Mouse (Mus musculus): ENCODE measurements at regions not wholly inside any gene's neighbourhood (a gene's known extent, or its start where the extent isn't known, plus 50 kb on each side); places are given as distances from the start of the nearest gene placed in this dataset.

GRCm38 (mm10) chr2:167842993-167843392 is 88.9 kb upstream of the Ptpn1 start:
- H3K9me3 ChIP-seq (ENCODE audit: control insufficient read depth, low read length) = no peaks in the 10 kb centered on the region
- no peak overlapping the region for H3K4me2 ChIP-seq (replicated peaks; ENCODE audit: low read depth, low read length)
- 70% methylated on average over 2 of the region's 2 CpGs for WGBS
- no peak overlapping the region for H3K4me3 ChIP-seq (ENCODE audit: low read length)
- no peak overlapping the region for H3K9ac ChIP-seq (ENCODE audit: low read depth, low read length)
- H3K27ac ChIP-seq (ENCODE audit: low read depth, low read length) = no peak overlapping the region
- peaks cover 19% of the 10 kb centered on the region; the same call in 1 of the 2 replicates for H3K4me1 ChIP-seq (ENCODE audit: control insufficient read depth, insufficient read depth, low read length)
- no peaks in the 10 kb centered on the region for H3K27me3 ChIP-seq (ENCODE audit: control insufficient read depth, insufficient read depth, low read length)
- no peak for ATAC-seq (ENCODE audit: low FRiP score, low TSS enrichment)
- H3K36me3 ChIP-seq (ENCODE audit: control insufficient read depth, insufficient read depth, low read length) = no peaks in the 10 kb centered on the region

DNA sequence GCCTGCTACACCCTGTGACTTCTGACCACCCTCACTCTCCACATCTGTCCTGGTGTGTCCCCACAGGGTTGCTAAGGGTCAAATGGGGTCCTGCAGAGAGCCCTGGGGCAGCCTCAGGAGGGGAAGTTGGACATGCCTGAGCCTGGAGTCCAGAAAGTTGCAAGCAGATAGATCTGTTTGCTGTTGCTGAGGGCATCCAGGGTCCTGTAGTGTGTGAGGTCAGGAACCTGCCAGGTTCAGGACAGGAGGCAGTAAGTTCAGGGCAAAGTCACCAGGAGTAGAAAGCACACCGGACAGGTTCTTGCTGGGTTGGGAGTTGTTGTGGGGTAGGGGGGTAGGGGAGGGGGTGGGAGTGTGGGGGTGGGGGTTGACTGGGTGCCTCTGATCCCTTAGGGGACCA is 89.4 kb upstream of the Ptpn1 start:
- Histone ChIP-seq H3K27ac (ENCODE audit: low read depth, low read length) (no peak overlapping the region), H3K4me2 (replicated peaks; ENCODE audit: low read depth, low read length) (no peak overlapping the region), H3K36me3 (ENCODE audit: control insufficient read depth, insufficient read depth, low read length) (no peaks in the 10 kb centered on the region), H3K4me3 (ENCODE audit: low read length) (no peak overlapping the region), H3K9me3 (ENCODE audit: control insufficient read depth, low read length) (no peaks in the 10 kb centered on the region), H3K27me3 (ENCODE audit: control insufficient read depth, insufficient read depth, low read length) (no peaks in the 10 kb centered on the region), H3K9ac (ENCODE audit: low read depth, low read length) (no peak overlapping the region), H3K4me1 (ENCODE audit: control insufficient read depth, insufficient read depth, low read length) (peaks cover 19% of the 10 kb centered on the region; the same call in 1 of the 2 replicates)
- no peak for ATAC-seq (ENCODE audit: low FRiP score, low TSS enrichment)
- 75% methylated on average over 1 of the region's 1 CpGs for WGBS

GRCm38 (mm10) chr2:167841339-167842240 is 90.3 kb upstream of the Ptpn1 start:
- H3K4me3 ChIP-seq (ENCODE audit: low read length) = no peak overlapping the region
- 49% methylated on average over 22 of the region's 22 CpGs for WGBS
- H3K36me3 ChIP-seq (ENCODE audit: control insufficient read depth, insufficient read depth, low read length) = no peaks in the 10 kb centered on the region
- no peak overlapping the region for H3K27ac ChIP-seq (ENCODE audit: low read depth, low read length)
- H3K9me3 ChIP-seq (ENCODE audit: control insufficient read depth, low read length) = no peaks in the 10 kb centered on the region
- H3K4me1 ChIP-seq (ENCODE audit: control insufficient read depth, insufficient read depth, low read length) = peaks cover 19% of the 10 kb centered on the region; the same call in 1 of the 2 replicates
- no peak overlapping the region for H3K4me2 ChIP-seq (replicated peaks; ENCODE audit: low read depth, low read length)
- H3K27me3 ChIP-seq (ENCODE audit: control insufficient read depth, insufficient read depth, low read length) = no peaks in the 10 kb centered on the region
- ATAC-seq (ENCODE audit: low FRiP score, low TSS enrichment) = no peak
- no peak overlapping the region for H3K9ac ChIP-seq (ENCODE audit: low read depth, low read length)

DNA sequence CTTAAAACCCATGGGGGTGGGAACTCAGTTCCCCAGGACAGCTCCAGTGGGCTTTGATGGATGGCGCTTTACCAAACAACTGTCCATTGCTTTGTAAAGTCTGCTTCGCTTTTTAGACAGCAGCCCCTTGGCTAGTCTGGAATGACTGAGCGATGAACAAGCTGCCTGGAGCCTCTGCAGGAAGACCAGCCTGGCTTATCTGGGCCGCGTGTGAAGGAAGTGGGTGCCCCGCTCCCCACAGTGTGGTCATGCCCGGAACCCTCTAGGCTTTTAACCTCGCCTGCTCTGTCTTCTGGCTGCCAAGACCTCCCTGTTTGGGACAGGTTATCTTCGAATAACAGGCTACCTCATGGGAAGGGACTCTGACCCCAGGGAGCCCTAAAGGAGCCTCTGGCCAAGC is 91.5 kb upstream of the Ptpn1 start:
- Histone ChIP-seq H3K27ac (ENCODE audit: low read depth, low read length) (no peak overlapping the region), H3K4me1 (ENCODE audit: control insufficient read depth, insufficient read depth, low read length) (peaks cover 19% of the 10 kb centered on the region; the same call in 1 of the 2 replicates), H3K36me3 (ENCODE audit: control insufficient read depth, insufficient read depth, low read length) (no peaks in the 10 kb centered on the region), H3K9ac (ENCODE audit: low read depth, low read length) (no peak overlapping the region), H3K4me2 (replicated peaks; ENCODE audit: low read depth, low read length) (no peak overlapping the region), H3K27me3 (ENCODE audit: control insufficient read depth, insufficient read depth, low read length) (no peaks in the 10 kb centered on the region), H3K4me3 (ENCODE audit: low read length) (no peak overlapping the region), H3K9me3 (ENCODE audit: control insufficient read depth, low read length) (no peaks in the 10 kb centered on the region)
- no peak for ATAC-seq (ENCODE audit: low FRiP score, low TSS enrichment)
- 90% methylated on average over 9 of the region's 9 CpGs for WGBS

DNA sequence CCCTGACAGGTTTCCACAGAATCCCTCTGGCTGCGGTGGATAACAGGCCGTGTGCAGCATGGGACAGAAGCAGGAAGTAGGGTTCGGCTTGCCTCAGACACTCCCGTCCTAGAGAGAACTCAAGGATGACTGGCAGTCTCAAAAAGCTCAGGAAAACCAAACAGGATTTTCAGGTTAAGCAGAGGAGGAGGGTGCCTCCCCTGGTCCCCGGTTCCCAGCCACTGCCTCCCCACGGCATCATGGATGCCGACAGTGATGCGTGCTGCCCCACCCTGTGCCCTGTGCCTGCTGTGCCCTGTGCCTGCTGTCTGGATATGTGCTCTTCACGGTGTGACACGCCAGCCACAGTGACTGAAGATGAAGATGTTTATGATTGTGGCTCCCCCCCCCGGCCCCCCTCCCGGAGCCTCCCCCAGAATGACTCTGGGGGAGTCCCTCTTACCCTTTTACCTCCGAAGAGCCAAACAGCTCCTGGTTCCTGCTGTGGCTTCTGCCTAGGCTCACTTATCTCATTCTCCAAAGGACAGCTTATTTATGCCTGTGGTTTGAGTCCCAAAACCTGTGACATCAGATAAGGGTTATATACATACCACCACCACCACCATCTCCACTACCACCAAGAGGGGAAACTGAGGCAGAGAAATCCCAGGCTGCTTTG is 92.4 kb upstream of the Ptpn1 start:
- no peak for ATAC-seq (ENCODE audit: low FRiP score, low TSS enrichment)

DNA sequence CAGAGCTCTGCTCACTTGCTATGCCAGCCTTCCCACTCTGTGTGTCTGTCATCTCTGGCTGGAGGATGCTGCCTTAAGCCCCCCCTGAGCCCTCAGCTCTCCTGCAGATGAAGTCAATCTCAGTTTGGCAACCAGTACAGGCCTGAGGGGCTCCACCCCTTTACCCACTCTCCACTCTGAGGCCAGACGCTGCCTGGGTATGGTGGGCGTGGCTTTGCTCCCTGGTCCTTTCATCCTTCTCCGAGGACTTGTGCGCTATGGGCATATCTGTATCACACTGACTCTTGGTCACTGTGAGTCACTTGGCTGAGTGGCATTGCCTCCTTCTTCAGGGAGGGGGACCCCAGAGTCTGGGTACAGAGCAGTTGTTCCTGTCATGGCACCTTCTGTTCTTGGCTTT is 94.3 kb upstream of the Ptpn1 start:
- Histone ChIP-seq H3K9ac (ENCODE audit: low read depth, low read length) (no peak overlapping the region), H3K4me2 (replicated peaks; ENCODE audit: low read depth, low read length) (no peak overlapping the region), H3K4me3 (ENCODE audit: low read length) (no peak overlapping the region), H3K4me1 (ENCODE audit: control insufficient read depth, insufficient read depth, low read length) (peaks cover 20% of the 10 kb centered on the region), H3K36me3 (ENCODE audit: control insufficient read depth, insufficient read depth, low read length) (no peaks in the 10 kb centered on the region), H3K9me3 (ENCODE audit: control insufficient read depth, low read length) (no peaks in the 10 kb centered on the region), H3K27me3 (ENCODE audit: control insufficient read depth, insufficient read depth, low read length) (no peaks in the 10 kb centered on the region), H3K27ac (ENCODE audit: low read depth, low read length) (no peak overlapping the region)
- 44% methylated on average over 4 of the region's 4 CpGs for WGBS
- no peak for ATAC-seq (ENCODE audit: low FRiP score, low TSS enrichment)

More for the DNA sequence above, 92.4 kb upstream of the Ptpn1 start:
- 59% methylated on average over 13 of the region's 13 CpGs for WGBS
- no peak overlapping the region for H3K4me2 ChIP-seq (replicated peaks; ENCODE audit: low read depth, low read length)
- H3K27ac ChIP-seq (ENCODE audit: low read depth, low read length) = 0 out of 2 replicates have a peak overlapping the region, but pooled peaks have one; percentile 4
- no peaks in the 10 kb centered on the region for H3K36me3 ChIP-seq (ENCODE audit: control insufficient read depth, insufficient read depth, low read length)
- H3K27me3 ChIP-seq (ENCODE audit: control insufficient read depth, insufficient read depth, low read length) = no peaks in the 10 kb centered on the region
- H3K4me1 ChIP-seq (ENCODE audit: control insufficient read depth, insufficient read depth, low read length) = peaks cover 21% of the 10 kb centered on the region; the same call in 1 of the 2 replicates
- no peak overlapping the region for H3K9ac ChIP-seq (ENCODE audit: low read depth, low read length)
- H3K9me3 ChIP-seq (ENCODE audit: control insufficient read depth, low read length) = no peaks in the 10 kb centered on the region
- H3K4me3 ChIP-seq (ENCODE audit: low read length) = no peak overlapping the region

DNA sequence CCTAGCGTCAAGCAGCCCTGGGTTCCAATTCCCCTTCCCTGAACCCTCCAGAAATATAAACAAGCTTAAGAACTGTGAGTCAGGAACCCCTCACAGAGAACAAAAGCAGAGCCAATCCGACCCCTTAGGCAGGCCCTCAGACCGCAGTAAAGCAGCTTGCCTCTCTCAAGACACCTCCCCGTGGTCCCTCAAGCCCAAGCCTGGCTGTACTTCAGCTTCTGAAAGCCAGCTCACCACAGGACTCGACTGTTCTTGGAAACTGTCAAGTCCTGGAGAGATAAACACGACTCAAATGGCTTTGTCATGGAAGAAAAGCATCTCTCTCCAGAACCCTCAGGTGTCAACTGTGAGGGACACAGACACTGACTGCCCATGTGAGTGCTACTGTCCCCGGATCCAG is 95.2 kb upstream of the Ptpn1 start:
- H3K27me3 ChIP-seq (ENCODE audit: control insufficient read depth, insufficient read depth, low read length) = no peaks in the 10 kb centered on the region
- H3K9me3 ChIP-seq (ENCODE audit: control insufficient read depth, low read length) = no peaks in the 10 kb centered on the region
- H3K4me3 ChIP-seq (ENCODE audit: low read length) = no peak overlapping the region
- H3K4me1 ChIP-seq (ENCODE audit: control insufficient read depth, insufficient read depth, low read length) = peaks cover 12% of the 10 kb centered on the region
- no peak overlapping the region for H3K9ac ChIP-seq (ENCODE audit: low read depth, low read length)
- no peak for ATAC-seq (ENCODE audit: low FRiP score, low TSS enrichment)
- no peak overlapping the region for H3K27ac ChIP-seq (ENCODE audit: low read depth, low read length)
- no peak overlapping the region for H3K4me2 ChIP-seq (replicated peaks; ENCODE audit: low read depth, low read length)
- no peaks in the 10 kb centered on the region for H3K36me3 ChIP-seq (ENCODE audit: control insufficient read depth, insufficient read depth, low read length)
- 40% methylated on average over 7 of the region's 7 CpGs for WGBS

DNA sequence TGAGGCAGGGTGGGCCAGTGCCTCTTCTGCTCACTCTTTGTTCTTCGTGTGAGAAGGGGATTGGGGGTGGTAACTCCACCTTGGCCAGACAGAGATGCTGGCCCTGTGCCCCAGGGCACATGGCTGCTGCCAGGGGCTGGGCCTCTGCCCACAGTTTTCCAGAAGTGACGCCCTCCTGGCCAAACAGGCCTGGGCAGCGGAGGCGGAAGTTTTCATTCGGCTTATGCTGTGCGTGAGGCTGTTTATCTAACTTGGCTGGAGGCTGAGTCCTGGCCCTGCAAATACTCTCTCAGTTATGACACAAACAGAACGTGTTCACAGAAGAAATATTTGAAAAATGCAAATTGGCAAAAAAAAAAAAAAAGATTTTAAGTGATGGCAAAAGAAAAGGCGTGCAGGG is 97.3 kb upstream of the Ptpn1 start:
- Histone ChIP-seq H3K9ac (ENCODE audit: low read depth, low read length) (no peak overlapping the region), H3K27me3 (ENCODE audit: control insufficient read depth, insufficient read depth, low read length) (no peaks in the 10 kb centered on the region), H3K9me3 (ENCODE audit: control insufficient read depth, low read length) (no peaks in the 10 kb centered on the region), H3K4me2 (replicated peaks; ENCODE audit: low read depth, low read length) (no peak overlapping the region), H3K4me1 (ENCODE audit: control insufficient read depth, insufficient read depth, low read length) (peaks cover 12% of the 10 kb centered on the region), H3K27ac (ENCODE audit: low read depth, low read length) (no peak overlapping the region), H3K36me3 (ENCODE audit: control insufficient read depth, insufficient read depth, low read length) (no peaks in the 10 kb centered on the region), H3K4me3 (ENCODE audit: low read length) (no peak overlapping the region)
- no peak for ATAC-seq (ENCODE audit: low FRiP score, low TSS enrichment)
- WGBS = 70% methylated on average over 8 of the region's 8 CpGs
